Mouse (Mus musculus): ENCODE data around the gene Gbgt1.

DNA sequence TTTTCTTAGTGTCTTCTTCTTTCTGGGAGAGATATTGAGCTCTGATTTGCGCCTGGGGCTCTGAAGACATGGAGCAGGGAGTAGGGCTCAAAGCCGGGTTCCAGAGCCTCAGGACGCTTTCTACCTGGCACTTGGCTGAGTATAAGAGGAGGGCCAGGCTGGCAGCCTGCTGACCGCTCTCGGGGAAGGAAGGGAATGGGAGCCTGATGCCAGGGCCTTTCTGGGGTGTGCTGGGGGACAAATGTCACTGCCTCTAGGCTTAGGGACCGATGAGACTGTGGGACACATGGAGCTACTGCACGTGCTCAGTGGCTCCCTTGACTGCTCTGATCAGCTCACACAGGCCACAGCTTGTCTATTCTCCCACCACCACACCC, 31.7 kb downstream of the Gbgt1 start:
- no peak for TF ChIP-seq CTCF (IDR thresholded peaks at IDR 0.05; ENCODE audit: low read depth)
- TF ChIP-seq EP300 (IDR thresholded peaks at IDR 0.05; ENCODE audit: low read depth): no peak

Data from liver, postnatal 0 days (tissue).